Mouse (Mus musculus) Patski (cell line): ENCODE data around the gene Gm9887. TPM values are rescaled to one million over a fixed set of nuclear protein-coding genes. Genes with fewer than 3 reads are reported as not detected.

Source experiments
- ATAC-seq: fragments of 100-300 bp; one replicate; pipeline ENCODE4 v1.8.0; 2021
- CTCF ChIA-PET: fragments of 350-600 bp; sonication (Branson Sonifier 250); formaldehyde crosslinking; loops from one replicate; lab custom pipeline; 2022; ENCODE audit warnings: inconsistent platforms; lab: Charles Lee
- POLR2A ChIA-PET: fragments of 350-600 bp; sonication (Branson Sonifier 250); formaldehyde crosslinking; loops from one replicate; lab custom pipeline; 2022; ENCODE audit warnings: antibody characterized with exemption, inconsistent platforms; lab: Charles Lee
- DNase-seq: peaks from one replicate; pipeline ENCODE4 v3.0.0-alpha.2; 2011; ENCODE audit warnings: low read depth, low spot score
- H3K27me3 ChIP-seq: fragments of 371-371 bp; one replicate; pipeline ENCODE4 v1.5.1; 2021
- CTCF ChIP-seq: fragments of 100-300 bp; IDR thresholded peaks from one replicate; pipeline ENCODE4 v1.5.1; 2021
- in situ Hi-C: fragments of 300-500 bp; cut with MboI; formaldehyde crosslinking; loops from 3 replicates; pipeline ENCODE4 v1.11.1; 2018; ENCODE audit warnings: low pct_unique_long_range_greater_than_20kb, mixed read lengths
- polyA plus RNA-seq: library from polyadenylated mRNA; unstranded; gene quantifications from one replicate; pipeline ENCODE4 v1.2.3, GENCODE M21; 2021

The Gm9887 gene
- polyA plus RNA-seq, 1 experiment from 2014 or later, result 5.9 TPM

GRCm38 (mm10) chr12:69411936-69412335 lies 39.7 kb upstream of the Gm9887 start:
- in situ Hi-C loops, result no loop called here
- ChIA-PET CTCF (no interaction called here), POLR2A (no interaction called here)

DNA sequence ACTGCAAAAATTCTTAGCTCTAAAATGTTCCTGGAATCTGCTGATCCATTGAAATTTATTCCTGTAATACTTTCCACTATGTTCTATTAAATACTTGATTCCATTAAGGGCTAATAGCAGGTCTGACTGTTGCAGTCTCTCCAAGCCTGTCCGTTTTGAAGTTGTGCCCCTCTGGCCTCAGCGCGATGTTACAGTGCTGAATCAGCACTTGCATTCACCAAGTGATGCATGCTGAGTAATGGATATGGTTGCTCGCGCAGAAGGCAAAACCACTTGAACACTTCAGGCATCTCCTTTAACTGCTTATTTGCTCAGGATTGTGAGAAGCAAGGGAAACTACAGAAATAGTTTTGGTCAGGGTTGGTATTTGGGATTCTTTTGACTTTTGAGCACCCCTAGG lies 38.5 kb upstream of the Gm9887 start:
- peak; percentile 74 for ATAC-seq
- in situ Hi-C loops, result no loop called here
- POLR2A ChIA-PET, result no interaction called here

More at GRCm38 (mm10) chr12:69411936-69412335, 39.7 kb upstream of the Gm9887 start:
- TF ChIP-seq CTCF, result no peak
- no peaks in the 10 kb centered on the region for H3K27me3 ChIP-seq
- no peak for ATAC-seq
- no peak for DNase-seq

GRCm38 (mm10) chr12:69402594-69403167 lies 30.4 kb upstream of the Gm9887 start:
- in situ Hi-C loops, result no loop called here
- DNase-seq, result no peak
- no peaks in the 10 kb centered on the region for H3K27me3 ChIP-seq
- no peak for TF ChIP-seq CTCF
- CTCF ChIA-PET, result interaction anchor here (0.6 to 1.7 kb wide), 2 partner anchors 11 to 16 kb away, joined by 3 to 5 read pairs; no protein-coding TSS in a partner anchor
- POLR2A ChIA-PET, result interaction anchor here (1.0 kb wide), 1 partner anchor 14 kb away, joined by 3 read pairs; no protein-coding TSS in a partner anchor
- no peak for ATAC-seq

More for the DNA sequence above, 38.5 kb upstream of the Gm9887 start:
- DNase-seq, result no peak
- no peak for TF ChIP-seq CTCF
- no peaks in the 10 kb centered on the region for H3K27me3 ChIP-seq
- CTCF ChIA-PET, result no interaction called here

GRCm38 (mm10) chr12:69402100-69402499 lies 29.8 kb upstream of the Gm9887 start:
- ChIA-PET POLR2A (interaction anchor here (1.0 kb wide), 1 partner anchor 14 kb away, joined by 3 read pairs; no protein-coding TSS in a partner anchor), CTCF (interaction anchor here (0.6 to 1.7 kb wide), 2 partner anchors 11 to 16 kb away, joined by 3 to 5 read pairs; no protein-coding TSS in a partner anchor)
- DNase-seq (no peak), ATAC-seq (peak; percentile 54)
- H3K27me3 ChIP-seq, result no peaks in the 10 kb centered on the region
- in situ Hi-C loops, result no loop called here
- TF ChIP-seq CTCF, result peak; percentile 13

DNA sequence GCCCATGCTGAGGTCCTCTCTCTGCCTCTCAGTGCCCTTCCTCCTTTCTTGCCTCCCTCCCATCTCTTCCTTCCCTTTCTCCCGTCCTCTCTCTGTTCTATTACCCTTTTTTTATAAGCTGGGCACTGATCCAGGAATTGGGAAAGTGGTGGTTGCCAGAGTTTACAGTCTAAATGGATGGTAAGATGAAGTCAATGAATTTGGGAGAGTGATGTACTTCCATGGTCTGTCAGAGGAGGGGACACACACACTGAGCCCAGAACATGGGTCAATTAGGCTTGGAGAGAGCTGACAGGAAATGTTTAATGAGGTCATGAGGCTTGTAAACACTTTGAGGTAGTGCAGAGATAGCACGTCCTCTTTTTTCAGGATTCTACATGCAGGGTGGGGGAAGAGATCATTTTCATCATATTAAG lies 28.6 kb upstream of the Gm9887 start:
- no peak for ATAC-seq
- ChIA-PET POLR2A (interaction anchor here (0.7 kb wide), 1 partner anchor 30 kb away, joined by 3 read pairs; no protein-coding TSS in a partner anchor), CTCF (interaction anchor here (1.7 to 1.8 kb wide), 2 partner anchors 10 to 13 kb away, joined by 8 to 10 read pairs; no protein-coding TSS in a partner anchor)
- TF ChIP-seq CTCF, result peak; percentile 12
- no peaks in the 10 kb centered on the region for H3K27me3 ChIP-seq
- no peak for DNase-seq
- in situ Hi-C loops, result no loop called here

GRCm38 (mm10) chr12:69400367-69400766 lies 28.1 kb upstream of the Gm9887 start:
- POLR2A ChIA-PET, result no interaction called here
- no peak for DNase-seq
- TF ChIP-seq CTCF, result no peak
- H3K27me3 ChIP-seq, result no peaks in the 10 kb centered on the region
- CTCF ChIA-PET, result interaction anchor here (1.7 to 1.8 kb wide), 2 partner anchors 9 to 13 kb away, joined by 8 to 10 read pairs; no protein-coding TSS in a partner anchor
- no peak for ATAC-seq
- in situ Hi-C loops, result no loop called here

- ChIA-PET POLR2A (no interaction called here), CTCF (no interaction called here)
- in situ Hi-C loops, result no loop called here
- DNase-seq (no peak), ATAC-seq (no peak)
- H3K27me3 ChIP-seq, result no peaks in the 10 kb centered on the region
- TF ChIP-seq CTCF, result no peak
Measured at GRCm38 (mm10) chr12:69394456-69394855, 22.2 kb upstream of the Gm9887 start.

- no peak for TF ChIP-seq CTCF
- no peak for DNase-seq
- H3K27me3 ChIP-seq, result no peaks in the 10 kb centered on the region
- CTCF ChIA-PET, result no interaction called here
- ATAC-seq, result no peak
- POLR2A ChIA-PET, result no interaction called here
- in situ Hi-C loops, result no loop called here
Measured at GRCm38 (mm10) chr12:69393076-69393475, 20.8 kb upstream of the Gm9887 start.

DNA sequence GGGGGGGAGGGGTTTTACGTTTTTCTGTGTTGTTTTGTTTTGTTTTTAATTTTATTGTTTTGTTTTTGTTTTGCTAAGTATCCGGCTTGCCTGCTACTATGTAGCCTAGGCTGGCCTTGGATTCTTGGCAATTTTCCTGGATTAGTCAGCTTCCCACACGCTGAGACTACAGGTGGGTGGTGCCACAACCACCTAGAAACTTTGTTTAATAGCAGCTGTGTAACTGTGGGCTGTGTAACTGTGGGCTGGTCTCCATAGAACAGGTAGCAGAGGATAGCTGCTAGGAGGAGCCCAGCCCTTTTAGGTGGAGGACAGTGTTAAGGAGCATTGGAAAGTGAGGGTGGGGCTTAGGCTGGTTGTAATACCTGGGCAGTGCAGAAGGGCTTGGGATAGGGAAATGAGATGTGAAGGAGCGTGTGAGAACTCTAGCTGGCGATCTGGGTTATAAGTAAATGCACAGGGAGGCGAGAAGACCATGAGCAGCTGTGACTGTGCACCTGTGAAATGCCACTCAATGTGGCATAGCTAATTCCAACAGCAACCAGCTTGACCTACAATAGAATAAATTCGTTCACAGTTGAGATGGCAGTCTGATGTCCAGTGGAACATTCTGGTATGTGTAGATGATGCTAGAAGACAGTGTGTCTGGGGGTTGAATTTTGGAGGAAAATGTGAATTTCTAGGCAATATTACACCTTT lies 17.9 kb upstream of the Gm9887 start:
- ATAC-seq (peak; percentile 33), DNase-seq (no peak)
- in situ Hi-C loops, result loop anchor here (10.0 kb wide), 1 partner anchor 175 kb away; no protein-coding TSS in a partner anchor
- ChIA-PET CTCF (interaction anchor here (0.8 to 2.6 kb wide), 7 partner anchors 11 to 68 kb away, joined by 3 to 10 read pairs (median 3); no protein-coding TSS in a partner anchor), POLR2A (interaction anchor here (1.3 kb wide), 1 partner anchor 18 kb away, joined by 3 read pairs; the partner anchor contains the start of genes Arf6 and Gm9887)
- no peak for TF ChIP-seq CTCF
- no peaks in the 10 kb centered on the region for H3K27me3 ChIP-seq

DNA sequence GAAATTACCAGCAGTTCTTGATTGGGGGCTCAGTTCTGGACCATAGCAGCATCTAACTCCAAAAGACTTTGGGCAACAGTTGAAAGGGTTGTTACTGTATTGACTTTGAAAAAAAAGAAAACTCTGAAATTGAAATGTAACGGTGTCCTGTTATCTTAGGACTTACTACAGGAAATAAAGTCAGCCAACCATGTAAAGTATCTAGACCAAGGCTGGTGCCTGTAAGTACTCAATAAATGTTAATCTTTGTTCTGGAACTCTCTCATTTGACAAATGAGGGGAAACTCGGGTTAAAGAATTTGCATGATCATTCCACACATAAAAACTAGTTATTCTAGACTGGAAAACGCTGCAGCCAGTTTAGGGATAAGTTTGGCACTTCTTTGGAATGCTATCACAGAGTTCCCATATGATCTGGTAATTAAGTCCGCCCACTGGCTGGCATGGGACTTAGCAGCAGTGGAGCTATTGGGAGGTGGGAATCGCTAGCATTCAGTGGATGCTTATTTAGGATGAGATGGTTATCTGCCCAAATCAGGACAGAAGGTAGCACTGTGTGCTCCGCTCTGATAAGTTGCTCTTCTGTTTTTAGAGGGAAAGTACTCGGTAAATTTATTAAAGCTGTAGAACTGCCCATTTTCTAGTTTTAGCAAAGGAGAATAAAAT lies 17.1 kb upstream of the Gm9887 start:
- DNase-seq, result no peak
- ChIA-PET POLR2A (no interaction called here), CTCF (interaction anchor here (1.0 to 2.6 kb wide), 5 partner anchors 8 to 30 kb away, joined by 3 to 10 read pairs (median 4); no protein-coding TSS in a partner anchor)
- no peak for TF ChIP-seq CTCF
- ATAC-seq, result peak; percentile 40
- H3K27me3 ChIP-seq, result no peaks in the 10 kb centered on the region
- in situ Hi-C loops, result loop anchor here (10.0 kb wide), 1 partner anchor 175 kb away; no protein-coding TSS in a partner anchor
